Mouse (Mus musculus) bone marrow, adult 2 months (tissue): ENCODE measurements around the gene Plpp3.

Experiments used
- CTCF ChIP-seq: fragments of 200-500 bp; IDR thresholded peaks from 2 replicates; pipeline ENCODE4 v1.5.1; 2011; ENCODE audit warnings: low read length, control low read depth; ENCODE audit not compliant: control insufficient read depth, insufficient read depth
- POLR2A ChIP-seq: fragments of 200-500 bp; IDR thresholded peaks from 2 replicates; pipeline ENCODE4 v1.6.1; 2011; ENCODE audit warnings: low read depth, mild to moderate bottlenecking, control low read depth, low read length, borderline replicate concordance; ENCODE audit not compliant: control insufficient read depth

DNA sequence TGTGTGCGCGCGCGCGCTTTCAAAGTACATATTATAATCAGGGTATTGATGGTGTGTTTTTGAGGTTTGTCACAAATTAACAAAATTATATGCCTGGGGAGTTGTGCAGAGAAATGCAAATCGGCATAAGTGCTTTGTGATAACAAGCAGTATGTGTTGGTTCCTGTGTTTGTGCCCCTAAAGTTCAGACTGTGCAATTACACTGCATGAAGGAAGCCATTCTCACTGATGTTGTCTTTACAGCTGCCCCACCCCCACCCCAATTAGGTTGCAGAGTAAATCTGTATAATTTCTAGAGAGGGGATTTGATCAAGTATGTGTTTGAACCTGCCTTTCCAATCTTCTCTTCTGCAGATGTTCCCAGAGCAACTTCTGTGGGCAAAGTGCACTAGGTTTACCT, 7.8 kb downstream of the Plpp3 start:
- no peak for TF ChIP-seq CTCF
- TF ChIP-seq POLR2A, result no peak
